Mouse (Mus musculus) olfactory bulb, adult 2 months (tissue): Measurements from ENCODE around the gene Acyp2.

Experiments used
- CTCF ChIP-seq: fragments of 200-500 bp; IDR thresholded peaks from 2 replicates; pipeline ENCODE4 v1.5.1; 2012; ENCODE audit warnings: low read depth, mild to moderate bottlenecking, low read length, moderate library complexity; ENCODE audit not compliant: insufficient read depth
- POLR2A ChIP-seq: fragments of 200-500 bp; IDR thresholded peaks from 2 replicates; pipeline ENCODE4 v1.6.1; 2012; ENCODE audit warnings: mild to moderate bottlenecking, low read depth, low read length, moderate library complexity; ENCODE audit not compliant: insufficient read depth

- TF ChIP-seq CTCF (no peak), POLR2A (no peak)
These were observed 18.9 kb downstream of the Acyp2 start for GRCm38 (mm10) chr11:30630514-30630913.
